Mouse (Mus musculus): ENCODE results near the gene Fam219b.

Gene Fam219b

GRCm38 (mm10) chr9:57564609-57565008, 27.3 kb downstream of the Fam219b start:
- DNase-seq (ENCODE audit: low read depth, low spot score) = no peak

GRCm38 (mm10) chr9:57565741-57566221, 28.5 kb downstream of the Fam219b start:
- DNase-seq (ENCODE audit: low read depth, low spot score) = no peak

- DNase-seq (ENCODE audit: low read depth, low spot score) = no peak
Observed at GRCm38 (mm10) chr9:57566846-57567245, 29.5 kb downstream of the Fam219b start.

GRCm38 (mm10) chr9:57568500-57568899, 31.2 kb downstream of the Fam219b start:
- DNase-seq (ENCODE audit: low read depth, low spot score) = no peak

GRCm38 (mm10) chr9:57574397-57574796, 37.1 kb downstream of the Fam219b start:
- no peak for DNase-seq (ENCODE audit: low read depth, low spot score)

GRCm38 (mm10) chr9:57575577-57575976, 38.2 kb downstream of the Fam219b start:
- DNase-seq (ENCODE audit: low read depth, low spot score) = no peak

GRCm38 (mm10) chr9:57577144-57577849, 40.0 kb downstream of the Fam219b start:
- no peak for DNase-seq (ENCODE audit: low read depth, low spot score)

GRCm38 (mm10) chr9:57584991-57585390, 47.7 kb downstream of the Fam219b start:
- no peak for DNase-seq (ENCODE audit: low read depth, low spot score)

- peak; percentile 50 for DNase-seq (ENCODE audit: low read depth, low spot score)
Observed at GRCm38 (mm10) chr9:57589224-57590126, 52.1 kb downstream of the Fam219b start, which contains the start of gene Ulk3. Gene Ulk3, plus strand, starts transcription at chr9:57589452.

- DNase-seq (ENCODE audit: low read depth, low spot score) = peak; percentile 53
Observed at GRCm38 (mm10) chr9:57590726-57591125, 53.4 kb downstream of the Fam219b start.

All from telencephalon, adult 2 months (tissue).